Mouse (Mus musculus) neural tube, embryonic 14.5 days (tissue): ENCODE measurements around the gene Macf1. TPM values are rescaled to one million over a fixed set of nuclear protein-coding genes. Genes with fewer than 3 reads are reported as not detected.
"Not testable (repeated sequence)": the region's sequence is repeated elsewhere in the genome, so short reads cannot be mapped to it uniquely, and the experiment has no call there.

ENCODE experiments used
- ATAC-seq: fragments of 200-750 bp; cut with Nextera tagmentation; 2 replicates; pipeline ENCODE4 v1.8.0; 2017; ENCODE audit warnings: low read depth, mild to moderate bottlenecking, moderate TSS enrichment, moderate library complexity
- H3K27ac ChIP-seq: fragments of 300-500 bp; sonication (generic); 2 replicates; pipeline ENCODE4 v1.5.1; 2014; ENCODE audit warnings: low read depth, mild to moderate bottlenecking, control low read depth, low read length, moderate library complexity, mixed read lengths
- H3K27me3 ChIP-seq: fragments of 300-500 bp; sonication (generic); 2 replicates; pipeline ENCODE4 v1.6.1; 2014; ENCODE audit warnings: low read length; ENCODE audit not compliant: control insufficient read depth, insufficient read depth
- H3K36me3 ChIP-seq: fragments of 300-500 bp; sonication (generic); 2 replicates; pipeline ENCODE4 v1.6.1; 2014; ENCODE audit warnings: low read length, mixed read lengths; ENCODE audit not compliant: control insufficient read depth, insufficient read depth
- H3K4me1 ChIP-seq: fragments of 300-500 bp; sonication (generic); 2 replicates; pipeline ENCODE4 v1.6.1; 2014; ENCODE audit warnings: low read length; ENCODE audit not compliant: control insufficient read depth, insufficient read depth
- H3K4me2 ChIP-seq: fragments of 300-500 bp; sonication (generic); 2 replicates; pipeline ENCODE4 v1.6.1; 2014; ENCODE audit warnings: mild to moderate bottlenecking, low read depth, low read length, control low read depth
- H3K4me3 ChIP-seq: fragments of 300-500 bp; sonication (generic); 2 replicates; pipeline ENCODE4 v1.5.1; 2014; ENCODE audit warnings: low read depth, low read length, control low read depth, mixed read lengths
- H3K9ac ChIP-seq: fragments of 300-500 bp; sonication (generic); replicated peaks from 2 replicates; pipeline ENCODE4 v1.6.1; 2014; ENCODE audit warnings: low read depth, mild to moderate bottlenecking, control low read depth, low read length, mixed read lengths
- H3K9me3 ChIP-seq: fragments of 300-500 bp; sonication (generic); 2 replicates; pipeline ENCODE4 v1.6.1; 2016; ENCODE audit warnings: low read length; ENCODE audit not compliant: control insufficient read depth
- WGBS: fragments of 180-500 bp; shearing (Covaris S2); extraction: QIAGEN DNeasy Blood & Tissue Kit; methylation state at CpG from one replicate; pipeline ENCODE4 v1.1.7; 2014; 5-methylcytosine and 5-hydroxymethylcytosine counted together
- polyA plus RNA-seq: library from polyadenylated mRNA; unstranded; fragments of >200 nt; fragmentation: Nextera tagmentation; extraction: Ambion mirVana; gene quantifications from 2 replicates; pipeline ENCODE4 v1.2.1, GENCODE M21; 2014

The Macf1 gene
- polyA plus RNA-seq, 1 experiment from 2014 or later = 144 TPM

DNA sequence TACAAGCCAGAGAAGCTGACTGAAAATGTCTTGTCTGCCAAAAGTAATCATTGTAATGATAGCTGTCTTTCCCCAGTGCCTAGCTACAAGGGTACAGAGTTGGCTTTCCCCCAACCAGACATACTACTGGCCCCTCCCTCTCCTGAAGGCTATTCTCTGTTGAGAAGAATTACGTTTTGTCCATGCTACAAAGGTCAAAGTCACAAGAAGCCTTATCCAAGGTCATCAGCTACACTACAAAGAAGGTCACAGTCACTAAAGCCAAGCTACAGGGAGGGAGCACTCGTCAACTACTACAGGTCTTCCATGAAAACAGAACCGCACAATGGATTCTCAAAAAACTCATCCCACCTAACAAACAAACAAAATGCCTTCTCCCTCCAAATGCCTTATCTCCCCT is 49.7 kb downstream of the Macf1 start:
- WGBS = 65% methylated on average over 3 of the region's 3 CpGs
- Histone ChIP-seq H3K9ac (no peak overlapping the region), H3K36me3 (no peaks in the 10 kb centered on the region), H3K27me3 (no peaks in the 10 kb centered on the region), H3K27ac (no peak overlapping the region), H3K4me1 (no peaks in the 10 kb centered on the region), H3K9me3 (no peaks in the 10 kb centered on the region), H3K4me3 (no peak overlapping the region), H3K4me2 (no peak overlapping the region)
- ATAC-seq = no peak

DNA sequence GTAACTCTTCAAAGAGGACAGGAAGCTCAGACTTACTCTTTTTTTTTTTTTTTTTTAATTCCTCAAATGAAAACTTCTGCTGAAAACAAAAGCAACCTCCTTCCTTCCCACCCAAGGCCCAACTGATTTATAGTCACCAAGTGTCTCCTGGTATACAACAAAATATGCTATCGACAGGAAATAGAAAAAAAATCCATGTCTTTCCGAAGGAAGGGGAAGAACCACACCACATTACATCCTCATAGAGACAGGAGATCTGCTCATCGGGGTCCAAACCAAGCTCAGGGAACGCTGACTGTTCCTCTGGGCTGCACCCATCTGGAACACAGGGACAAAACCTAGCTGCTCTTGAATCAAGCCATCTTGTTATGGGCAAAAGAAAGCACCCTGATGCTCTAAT is 50.3 kb downstream of the Macf1 start:
- 89% methylated on average over 4 of the region's 4 CpGs for WGBS
- no peak for ATAC-seq

DNA sequence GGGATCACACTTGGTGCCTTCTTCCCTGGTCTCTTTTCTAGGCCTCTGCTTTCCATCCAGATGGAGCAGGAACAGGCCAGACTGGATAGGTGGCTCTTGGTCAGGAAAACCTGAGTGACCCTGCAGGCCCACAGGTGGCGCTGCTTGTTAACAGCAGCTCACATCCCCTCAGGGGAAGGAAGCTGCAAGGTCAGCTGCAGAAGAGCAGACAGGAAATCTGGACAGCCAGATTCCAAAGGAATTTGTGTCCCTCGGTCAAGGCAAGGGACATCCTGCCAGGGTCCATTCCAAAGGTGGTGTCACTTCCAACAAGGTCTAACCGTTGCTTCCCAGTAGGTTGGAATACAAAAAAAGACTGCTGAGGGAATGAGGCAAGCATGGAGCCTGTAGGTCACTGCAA is 50.8 kb downstream of the Macf1 start:
- no peak overlapping the region for H3K9ac ChIP-seq
- no peak for ATAC-seq
- H3K9me3 ChIP-seq = no peaks in the 10 kb centered on the region
- WGBS = 45% methylated on average over 3 of the region's 3 CpGs
- no peak overlapping the region for H3K4me3 ChIP-seq
- no peak overlapping the region for H3K4me2 ChIP-seq
- H3K27ac ChIP-seq = no peak overlapping the region
- H3K36me3 ChIP-seq = no peaks in the 10 kb centered on the region
- no peaks in the 10 kb centered on the region for H3K27me3 ChIP-seq
- H3K4me1 ChIP-seq = no peaks in the 10 kb centered on the region

More for the DNA sequence above, 50.3 kb downstream of the Macf1 start:
- no peaks in the 10 kb centered on the region for H3K4me1 ChIP-seq
- no peak overlapping the region for H3K9ac ChIP-seq
- H3K9me3 ChIP-seq = no peaks in the 10 kb centered on the region
- H3K27ac ChIP-seq = no peak overlapping the region
- H3K4me2 ChIP-seq = no peak overlapping the region
- H3K4me3 ChIP-seq = no peak overlapping the region
- H3K27me3 ChIP-seq = no peaks in the 10 kb centered on the region
- no peaks in the 10 kb centered on the region for H3K36me3 ChIP-seq

DNA sequence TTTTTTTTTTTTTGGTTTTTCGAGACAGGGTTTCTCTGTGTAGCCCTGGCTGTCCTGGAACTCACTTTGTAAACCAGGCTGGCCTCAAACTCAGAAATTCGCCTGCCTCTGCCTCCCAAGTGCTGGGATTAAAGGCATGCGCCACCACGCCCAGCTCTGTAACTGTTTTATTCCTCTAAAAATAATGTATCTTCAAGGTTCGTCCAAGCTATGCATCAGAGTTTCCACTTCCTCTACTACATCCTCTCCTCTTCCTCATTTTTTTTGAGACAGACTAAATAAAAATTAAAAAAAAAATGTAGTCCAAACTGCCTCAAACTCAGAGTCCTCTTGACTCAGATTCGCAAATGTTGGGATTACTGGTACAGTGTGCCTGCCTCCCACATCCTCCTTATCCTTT is 52.0 kb downstream of the Macf1 start:
- not testable (repeated sequence) for H3K36me3 ChIP-seq, H3K4me1 ChIP-seq, H3K27ac ChIP-seq, H3K9ac ChIP-seq, H3K4me2 ChIP-seq, ATAC-seq, H3K4me3 ChIP-seq, H3K9me3 ChIP-seq, H3K27me3 ChIP-seq
- WGBS = 94% methylated on average over 5 of the region's 6 CpGs

DNA sequence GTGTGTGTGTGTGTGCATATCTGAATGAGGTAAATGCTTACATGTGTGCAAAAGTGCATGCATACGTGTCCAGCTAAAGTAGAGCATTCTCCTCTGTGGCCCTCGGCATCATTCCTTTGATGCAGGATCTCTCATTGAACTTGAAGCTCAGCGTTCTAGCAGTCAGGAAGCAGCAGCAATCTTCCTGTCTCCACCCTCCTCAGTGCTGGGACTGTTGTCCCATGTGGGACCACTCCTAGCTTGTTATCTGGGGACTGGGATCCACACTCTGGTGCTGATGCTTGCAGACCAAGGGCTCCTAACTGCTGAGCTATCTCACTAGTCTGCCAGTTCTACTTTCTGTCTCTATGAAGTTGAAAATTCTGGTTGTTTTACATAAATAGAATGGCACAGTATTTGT is 52.5 kb downstream of the Macf1 start:
- H3K27me3 ChIP-seq = no peaks in the 10 kb centered on the region
- no peaks in the 10 kb centered on the region for H3K36me3 ChIP-seq
- H3K4me1 ChIP-seq = no peaks in the 10 kb centered on the region
- no peak overlapping the region for H3K9ac ChIP-seq
- H3K4me2 ChIP-seq = no peak overlapping the region
- H3K9me3 ChIP-seq = no peaks in the 10 kb centered on the region
- 88% methylated on average over 3 of the region's 3 CpGs for WGBS
- ATAC-seq = no peak
- no peak overlapping the region for H3K27ac ChIP-seq
- H3K4me3 ChIP-seq = no peak overlapping the region

DNA sequence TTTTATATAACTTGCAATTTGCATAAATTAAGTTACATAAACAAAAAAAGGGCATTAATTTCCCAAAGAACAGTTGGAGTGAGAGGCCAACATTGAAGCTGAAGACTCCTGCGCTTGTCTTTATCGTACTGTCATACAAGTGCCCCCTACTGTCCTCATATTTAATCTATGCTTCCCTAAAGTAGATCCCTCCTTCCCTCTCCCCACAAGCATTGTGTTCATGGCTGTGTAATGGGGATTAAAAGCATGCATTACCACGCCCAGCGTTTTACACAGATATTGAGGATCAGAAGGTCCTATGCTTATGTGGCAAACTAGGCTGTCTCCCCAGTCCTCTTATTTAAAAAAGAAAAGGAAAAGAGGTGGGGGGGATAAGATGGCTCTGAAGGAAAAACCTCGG is 56.5 kb downstream of the Macf1 start:
- Histone ChIP-seq H3K4me3 (no peak overlapping the region), H3K27ac (no peak overlapping the region), H3K9me3 (no peaks in the 10 kb centered on the region), H3K4me2 (no peak overlapping the region), H3K36me3 (no peaks in the 10 kb centered on the region), H3K4me1 (peaks cover 10% of the 10 kb centered on the region; the same call in 1 of the 2 replicates), H3K27me3 (no peaks in the 10 kb centered on the region), H3K9ac (no peak overlapping the region)
- ATAC-seq = no peak
- 78% methylated on average over 5 of the region's 5 CpGs for WGBS

DNA sequence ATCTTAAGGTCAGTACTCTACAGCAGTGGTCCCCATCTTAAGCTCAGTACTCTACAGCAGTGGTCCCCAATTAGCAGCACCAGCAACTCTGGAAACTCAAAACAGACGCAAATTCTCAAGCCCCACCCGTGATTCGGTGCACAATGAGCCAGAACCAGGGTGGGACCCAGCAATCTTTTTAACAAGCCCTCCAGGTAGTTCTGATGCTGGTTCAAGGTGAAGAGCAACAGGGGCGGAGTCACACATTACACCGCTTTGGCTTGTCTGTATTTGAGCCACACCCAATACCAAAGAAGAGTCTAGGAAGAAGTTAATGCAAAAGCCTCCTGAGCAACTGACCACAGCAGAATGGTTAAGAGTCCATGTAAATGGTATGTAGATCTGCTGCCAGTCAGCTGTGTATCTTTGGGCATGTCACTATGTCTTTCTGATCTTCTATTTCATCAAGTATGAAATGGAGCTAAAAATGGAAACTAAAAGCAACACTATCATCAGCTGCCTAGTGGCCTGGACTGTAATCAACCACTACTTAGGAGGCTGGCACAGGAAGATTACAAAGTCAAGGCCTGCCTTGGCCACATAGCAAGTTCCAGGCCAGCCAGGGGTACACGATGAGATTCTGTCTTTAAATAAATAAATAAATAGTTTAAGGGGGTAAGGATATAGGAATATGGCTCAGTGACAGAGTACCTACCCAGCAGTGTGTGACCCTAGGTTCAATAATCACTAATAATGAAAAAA is 58.7 kb downstream of the Macf1 start:
- Histone ChIP-seq H3K4me1 (peaks cover 10% of the 10 kb centered on the region; the same call in 1 of the 2 replicates), H3K4me2 (no peak overlapping the region), H3K9me3 (no peaks in the 10 kb centered on the region), H3K36me3 (no peaks in the 10 kb centered on the region), H3K4me3 (no peak overlapping the region), H3K9ac (no peak overlapping the region), H3K27me3 (no peaks in the 10 kb centered on the region), H3K27ac (no peak overlapping the region)
- 83% methylated on average over 6 of the region's 6 CpGs for WGBS
- ATAC-seq = no peak

DNA sequence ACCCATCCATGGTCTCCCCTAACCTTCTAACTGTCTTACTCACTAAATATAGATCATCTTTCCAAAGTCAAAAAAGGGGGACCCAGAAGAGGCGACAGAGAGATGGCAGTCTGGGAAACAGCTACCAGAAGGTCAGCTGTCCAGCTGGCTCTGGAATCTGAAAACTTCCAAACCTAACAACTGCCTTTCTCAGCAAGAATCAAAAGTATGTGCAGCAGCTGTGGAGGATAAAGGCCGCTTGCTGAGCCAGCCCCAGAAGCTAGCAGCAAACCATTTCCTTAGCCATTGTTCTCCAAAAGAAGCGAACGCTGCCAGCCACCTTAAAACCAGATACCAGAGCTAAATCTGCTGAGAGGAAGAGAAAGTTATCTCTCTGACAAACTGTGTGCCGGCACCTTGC is 59.7 kb downstream of the Macf1 start:
- no peak overlapping the region for H3K27ac ChIP-seq
- H3K4me2 ChIP-seq = no peak overlapping the region
- no peak overlapping the region for H3K9ac ChIP-seq
- peaks cover 10% of the 10 kb centered on the region; the same call in 1 of the 2 replicates for H3K4me1 ChIP-seq
- no peak overlapping the region for H3K4me3 ChIP-seq
- no peaks in the 10 kb centered on the region for H3K36me3 ChIP-seq
- WGBS = 7% methylated on average over 5 of the region's 5 CpGs
- H3K27me3 ChIP-seq = no peaks in the 10 kb centered on the region
- ATAC-seq = no peak
- H3K9me3 ChIP-seq = no peaks in the 10 kb centered on the region

DNA sequence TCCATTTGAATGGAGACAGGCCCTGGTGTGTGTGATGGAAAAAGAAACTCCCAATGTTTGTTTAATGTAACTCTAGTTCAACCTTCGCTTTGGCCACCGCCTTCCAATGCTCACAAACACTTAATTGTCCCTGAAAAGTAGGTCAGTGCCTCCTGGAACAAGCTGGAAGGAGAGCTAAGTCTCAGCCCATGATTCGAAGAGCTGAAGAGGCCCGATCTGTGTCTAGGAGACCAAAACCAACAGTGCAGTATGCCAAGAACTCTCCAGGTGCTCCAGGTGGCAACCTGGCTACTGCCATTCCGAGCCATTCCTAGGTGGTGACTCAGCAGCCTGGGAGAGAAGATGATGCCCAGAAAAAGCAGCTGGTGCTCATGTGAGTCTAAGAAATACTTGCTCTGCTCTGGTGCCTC is 60.4 kb downstream of the Macf1 start:
- no peaks in the 10 kb centered on the region for H3K9me3 ChIP-seq
- H3K27me3 ChIP-seq = no peaks in the 10 kb centered on the region
- no peaks in the 10 kb centered on the region for H3K36me3 ChIP-seq
- peaks cover 10% of the 10 kb centered on the region; the same call in 1 of the 2 replicates for H3K4me1 ChIP-seq
- H3K27ac ChIP-seq = no peak overlapping the region
- H3K4me3 ChIP-seq = no peak overlapping the region
- H3K4me2 ChIP-seq = no peak overlapping the region
- WGBS = 85% methylated on average over 5 of the region's 5 CpGs
- ATAC-seq = no peak
- H3K9ac ChIP-seq = no peak overlapping the region
